Mouse (Mus musculus) stomach, embryonic 15.5 days (tissue): ENCODE measurements at regions not wholly inside any gene's neighbourhood (a gene's known extent, or its start where the extent isn't known, plus 50 kb on each side); places are given as distances from the start of the nearest gene placed in this dataset.

ENCODE experiments used
- ATAC-seq: fragments of 200-750 bp; cut with Nextera tagmentation; 2 replicates; pipeline ENCODE4 v1.8.0; 2017; ENCODE audit warnings: low read depth, moderate number of reproducible peaks, moderate TSS enrichment; ENCODE audit not compliant: insufficient read depth, low FRiP score
- H3K27ac ChIP-seq: fragments of 300-500 bp; sonication (generic); 2 replicates; pipeline ENCODE4 v1.5.1; 2015; ENCODE audit warnings: mild to moderate bottlenecking, inconsistent platforms
- H3K27me3 ChIP-seq: fragments of 300-500 bp; sonication (generic); replicated peaks from 2 replicates; pipeline ENCODE4 v1.6.1; 2015; ENCODE audit warnings: inconsistent platforms
- H3K36me3 ChIP-seq: fragments of 300-500 bp; sonication (generic); 2 replicates; pipeline ENCODE4 v1.6.1; 2015; ENCODE audit warnings: inconsistent platforms
- H3K4me1 ChIP-seq: fragments of 300-500 bp; sonication (generic); 2 replicates; pipeline ENCODE4 v1.6.1; 2015; ENCODE audit warnings: inconsistent platforms
- H3K4me2 ChIP-seq: fragments of 300-500 bp; sonication (generic); 2 replicates; pipeline ENCODE4 v1.6.1; 2015; ENCODE audit warnings: mild to moderate bottlenecking, inconsistent platforms
- H3K4me3 ChIP-seq: fragments of 300-500 bp; sonication (generic); replicated peaks from 2 replicates; pipeline ENCODE4 v1.5.1; 2015; ENCODE audit warnings: inconsistent platforms
- H3K9ac ChIP-seq: fragments of 300-500 bp; sonication (generic); 2 replicates; pipeline ENCODE4 v1.6.1; 2015; ENCODE audit warnings: inconsistent platforms
- H3K9me3 ChIP-seq: fragments of 300-500 bp; sonication (generic); 2 replicates; pipeline ENCODE4 v1.6.1; 2016; ENCODE audit warnings: inconsistent platforms
- WGBS: fragments of 180-500 bp; shearing (Covaris S2); methylation state at CpG from one replicate; pipeline ENCODE4 v1.1.7; 2015; 5-methylcytosine and 5-hydroxymethylcytosine counted together

DNA sequence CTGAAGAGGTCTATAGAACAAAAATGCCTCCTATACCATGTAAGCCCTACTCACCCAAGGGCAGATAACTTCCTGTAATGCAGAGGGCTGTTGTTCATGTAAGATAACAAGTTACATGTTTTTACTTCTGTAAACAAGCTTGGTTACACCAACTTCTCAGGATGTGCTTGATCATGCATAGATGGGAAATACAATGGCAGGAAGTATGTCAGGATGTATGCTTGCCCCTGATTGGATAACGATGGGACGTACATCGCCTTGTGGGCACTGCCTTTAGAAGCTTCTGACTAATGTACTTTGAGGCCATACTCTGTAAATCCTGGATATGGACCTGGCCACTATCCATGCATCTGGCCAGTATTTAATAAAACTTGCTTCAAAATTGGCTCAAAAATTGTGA lies 69.2 kb upstream of the Pde3b start:
- no peak overlapping the region for H3K4me3 ChIP-seq
- 84% methylated on average over 3 of the region's 3 CpGs for WGBS
- H3K27ac ChIP-seq: no peak overlapping the region
- H3K4me1 ChIP-seq: no peaks in the 10 kb centered on the region
- H3K36me3 ChIP-seq: no peaks in the 10 kb centered on the region
- no peak overlapping the region for H3K9ac ChIP-seq
- no peaks in the 10 kb centered on the region for H3K27me3 ChIP-seq
- no peaks in the 10 kb centered on the region for H3K9me3 ChIP-seq
- no peak overlapping the region for H3K4me2 ChIP-seq
- no peak for ATAC-seq

DNA sequence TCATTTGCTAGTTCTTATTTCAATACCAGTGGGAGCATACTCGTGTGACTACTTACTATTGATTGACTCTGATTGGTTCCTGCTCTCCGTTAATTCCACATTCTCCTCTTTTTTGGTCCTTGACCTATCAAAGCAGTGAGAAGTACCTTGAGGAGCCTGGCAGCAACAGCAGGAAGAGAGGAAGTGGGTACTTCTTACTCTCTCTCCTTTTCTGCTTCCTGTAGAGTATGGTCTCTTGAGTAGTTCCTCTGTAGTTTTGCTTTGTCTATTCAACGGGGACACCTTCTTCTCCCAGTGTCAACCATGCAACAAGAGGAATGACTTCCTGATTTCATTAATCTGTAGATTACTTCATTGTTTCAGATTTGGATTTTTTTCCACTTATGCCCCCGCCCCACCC lies 68.1 kb upstream of the Pde3b start:
- H3K27ac ChIP-seq: no peak overlapping the region
- no peaks in the 10 kb centered on the region for H3K4me1 ChIP-seq
- no peaks in the 10 kb centered on the region for H3K9me3 ChIP-seq
- 83% methylated on average over 4 of the region's 4 CpGs for WGBS
- no peak overlapping the region for H3K4me2 ChIP-seq
- no peaks in the 10 kb centered on the region for H3K27me3 ChIP-seq
- ATAC-seq: no peak
- no peak overlapping the region for H3K9ac ChIP-seq
- H3K4me3 ChIP-seq: no peak overlapping the region
- H3K36me3 ChIP-seq: no peaks in the 10 kb centered on the region

DNA sequence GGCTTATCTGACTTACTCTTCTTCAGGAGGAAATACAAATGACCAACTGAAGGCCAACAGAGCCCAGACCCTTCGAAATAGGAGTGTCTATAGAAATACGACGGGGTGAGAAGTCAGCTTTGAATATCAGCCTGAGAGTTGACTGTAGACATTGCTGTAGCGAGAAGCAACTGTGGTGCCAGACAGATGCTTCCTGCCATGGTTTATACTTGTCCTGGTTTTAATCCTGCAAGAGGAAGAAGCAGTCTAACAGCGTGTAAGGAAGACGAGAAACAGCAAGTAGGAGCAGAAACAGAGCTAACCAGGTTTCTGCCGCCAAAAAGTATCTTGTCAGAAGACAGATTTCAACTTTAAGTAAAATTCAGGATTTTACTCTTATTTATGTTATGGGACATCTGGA lies 64.1 kb upstream of the Pde3b start:
- H3K9me3 ChIP-seq: no peaks in the 10 kb centered on the region
- no peak overlapping the region for H3K4me2 ChIP-seq
- no peak overlapping the region for H3K27ac ChIP-seq
- H3K9ac ChIP-seq: no peak overlapping the region
- no peak overlapping the region for H3K4me3 ChIP-seq
- H3K36me3 ChIP-seq: no peaks in the 10 kb centered on the region
- ATAC-seq: no peak
- no peaks in the 10 kb centered on the region for H3K27me3 ChIP-seq
- no peaks in the 10 kb centered on the region for H3K4me1 ChIP-seq
- 44% methylated on average over 7 of the region's 7 CpGs for WGBS

DNA sequence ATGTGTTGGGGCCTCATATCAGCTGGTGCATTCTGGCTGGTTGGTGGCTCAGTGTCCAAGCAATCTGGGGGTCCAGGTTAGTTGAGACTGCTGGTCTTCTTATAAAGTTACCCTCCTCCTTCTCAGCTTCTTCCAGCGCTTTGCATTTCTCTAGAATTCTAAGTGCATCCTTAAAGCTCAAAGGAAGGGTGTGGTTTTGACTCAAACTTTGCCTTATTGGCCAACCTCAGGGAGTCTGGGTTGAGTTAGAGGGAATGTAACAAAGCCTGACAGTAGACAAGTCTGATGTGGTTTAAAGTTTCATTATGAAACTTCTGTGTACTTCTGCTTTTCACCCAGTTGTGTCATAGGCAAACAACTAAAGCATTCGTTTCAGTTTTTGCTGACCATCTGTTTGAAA lies 58.7 kb upstream of the Pde3b start:
- H3K27me3 ChIP-seq: no peaks in the 10 kb centered on the region
- no peaks in the 10 kb centered on the region for H3K4me1 ChIP-seq
- no peak overlapping the region for H3K4me2 ChIP-seq
- WGBS: 68% methylated on average over 2 of the region's 2 CpGs
- H3K27ac ChIP-seq: no peak overlapping the region
- no peak overlapping the region for H3K9ac ChIP-seq
- H3K36me3 ChIP-seq: no peaks in the 10 kb centered on the region
- H3K4me3 ChIP-seq: no peak overlapping the region
- no peaks in the 10 kb centered on the region for H3K9me3 ChIP-seq
- ATAC-seq: no peak

DNA sequence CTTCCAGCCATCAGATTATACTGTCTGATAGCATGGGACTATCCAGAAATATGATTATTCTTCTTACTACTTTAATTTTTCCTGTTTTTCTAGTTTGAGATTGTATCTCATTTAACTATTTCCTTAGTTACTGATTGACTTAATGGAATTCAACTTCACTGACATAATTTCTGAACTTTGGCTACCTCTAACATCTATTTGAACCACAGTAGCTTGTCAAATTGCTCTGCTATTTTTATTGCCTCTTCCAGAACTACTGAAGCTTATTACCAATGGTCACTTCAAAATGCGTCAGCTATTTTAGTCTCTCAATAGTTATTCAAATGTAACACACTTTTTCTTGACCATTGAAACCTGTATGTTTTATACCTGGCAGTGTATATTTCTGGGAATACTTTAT lies 52.9 kb upstream of the Pde3b start:
- Histone ChIP-seq H3K4me2 (no peak overlapping the region), H3K27ac (no peak overlapping the region), H3K4me1 (no peaks in the 10 kb centered on the region), H3K4me3 (no peak overlapping the region), H3K9me3 (no peaks in the 10 kb centered on the region), H3K27me3 (no peaks in the 10 kb centered on the region), H3K36me3 (no peaks in the 10 kb centered on the region), H3K9ac (no peak overlapping the region)
- WGBS: 90% methylated on average over 1 of the region's 1 CpGs
- no peak for ATAC-seq

DNA sequence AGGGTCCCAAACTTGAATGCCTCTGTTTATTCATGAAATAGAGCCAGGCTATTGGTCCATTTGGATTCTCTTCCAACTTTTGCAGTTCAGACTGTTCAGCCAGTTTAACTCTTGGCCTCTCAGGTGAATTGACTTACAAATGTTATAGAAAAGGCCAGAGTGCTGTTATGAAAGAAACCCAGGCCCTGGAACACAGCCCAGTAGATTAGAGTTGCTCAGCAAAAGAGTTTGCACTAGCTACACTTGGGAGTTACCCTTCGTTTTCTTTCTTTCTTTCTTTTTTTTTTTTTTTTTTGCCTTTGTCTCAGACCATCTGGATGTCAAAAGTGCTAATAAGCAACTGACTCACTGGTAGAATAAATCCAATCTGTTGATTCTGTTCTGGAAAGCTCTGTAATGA lies 51.0 kb upstream of the Pde3b start:
- WGBS: 36% methylated on average over 1 of the region's 1 CpGs
- Histone ChIP-seq H3K27ac (no peak overlapping the region; the same call in 1 of the 2 replicates), H3K4me2 (no peak overlapping the region), H3K27me3 (no peaks in the 10 kb centered on the region), H3K9me3 (no peaks in the 10 kb centered on the region), H3K4me1 (no peaks in the 10 kb centered on the region), H3K9ac (no peak overlapping the region), H3K36me3 (no peaks in the 10 kb centered on the region), H3K4me3 (no peak overlapping the region)
- peak; percentile 43; the same call in 1 of the 2 replicates for ATAC-seq
